Mouse (Mus musculus) kidney, embryonic 14.5 days (tissue): ENCODE data around the gene Olfr1090. TPM values are rescaled to one million over a fixed set of nuclear protein-coding genes. Genes with fewer than 3 reads are reported as not detected.

Source experiments
- ATAC-seq: fragments of 200-750 bp; cut with Nextera tagmentation; 2 replicates; pipeline ENCODE4 v1.8.0; 2017; ENCODE audit warnings: moderate number of reproducible peaks, mild to moderate bottlenecking, moderate TSS enrichment, moderate library complexity; ENCODE audit not compliant: low FRiP score, low TSS enrichment
- H3K27ac ChIP-seq: fragments of 300-500 bp; sonication (generic); 2 replicates; pipeline ENCODE4 v1.5.1; 2014; ENCODE audit warnings: low read depth, mild to moderate bottlenecking, low read length, moderate library complexity, mixed read lengths
- H3K27me3 ChIP-seq: fragments of 300-500 bp; sonication (generic); 2 replicates; pipeline ENCODE4 v1.6.1; 2014; ENCODE audit warnings: mild to moderate bottlenecking, low read length; ENCODE audit not compliant: control insufficient read depth, insufficient read depth
- H3K36me3 ChIP-seq: fragments of 300-500 bp; sonication (generic); 2 replicates; pipeline ENCODE4 v1.6.1; 2014; ENCODE audit warnings: low read length, mixed read lengths; ENCODE audit not compliant: control insufficient read depth, insufficient read depth
- H3K4me1 ChIP-seq: fragments of 300-500 bp; sonication (generic); 2 replicates; pipeline ENCODE4 v1.6.1; 2014; ENCODE audit warnings: low read length, mixed read lengths; ENCODE audit not compliant: control insufficient read depth, insufficient read depth
- H3K4me2 ChIP-seq: fragments of 300-500 bp; sonication (generic); replicated peaks from 2 replicates; pipeline ENCODE4 v1.6.1; 2014; ENCODE audit warnings: low read depth, mild to moderate bottlenecking, low read length
- H3K4me3 ChIP-seq: fragments of 300-500 bp; sonication (generic); 2 replicates; pipeline ENCODE4 v1.5.1; 2014; ENCODE audit warnings: mild to moderate bottlenecking, low read length
- H3K9ac ChIP-seq: fragments of 300-500 bp; sonication (generic); 2 replicates; pipeline ENCODE4 v1.6.1; 2014; ENCODE audit warnings: low read depth, mild to moderate bottlenecking, low read length, moderate library complexity
- H3K9me3 ChIP-seq: fragments of 300-500 bp; sonication (generic); 2 replicates; pipeline ENCODE4 v1.6.1; 2016; ENCODE audit warnings: low read length; ENCODE audit not compliant: control insufficient read depth
- WGBS: fragments of 180-500 bp; shearing (Covaris S2); extraction: QIAGEN DNeasy Blood & Tissue Kit; methylation state at CpG from one replicate; pipeline ENCODE4 v1.1.7; 2014; 5-methylcytosine and 5-hydroxymethylcytosine counted together
- polyA plus RNA-seq: library from polyadenylated mRNA; unstranded; fragments of >200 nt; fragmentation: Nextera tagmentation; extraction: Ambion mirVana; gene quantifications from 2 replicates; pipeline ENCODE4 v1.2.1, GENCODE M21; 2014

Olfr1090 gene
- not detected in 2 replicates for polyA plus RNA-seq

- no peaks in the 10 kb centered on the region for H3K9me3 ChIP-seq
- H3K36me3 ChIP-seq: no peaks in the 10 kb centered on the region
- no peak within 1 kb of the TSS for H3K4me3 ChIP-seq
- H3K4me1 ChIP-seq: no peaks in the 10 kb centered on the region
- WGBS: 92% methylated on average over 1 of the region's 1 CpGs
- no peak within 1 kb of the TSS for H3K4me2 ChIP-seq
- no peak for ATAC-seq
- no peak within 1 kb of the TSS for H3K27ac ChIP-seq
- H3K9ac ChIP-seq: no peak within 1 kb of the TSS
- no peaks in the 10 kb centered on the region for H3K27me3 ChIP-seq
Observed at GRCm38 (mm10) chr2:86758893-86759292, at the start of gene Olfr1090. Olfr1090 (minus strand) TSS chr2:86758993.

DNA sequence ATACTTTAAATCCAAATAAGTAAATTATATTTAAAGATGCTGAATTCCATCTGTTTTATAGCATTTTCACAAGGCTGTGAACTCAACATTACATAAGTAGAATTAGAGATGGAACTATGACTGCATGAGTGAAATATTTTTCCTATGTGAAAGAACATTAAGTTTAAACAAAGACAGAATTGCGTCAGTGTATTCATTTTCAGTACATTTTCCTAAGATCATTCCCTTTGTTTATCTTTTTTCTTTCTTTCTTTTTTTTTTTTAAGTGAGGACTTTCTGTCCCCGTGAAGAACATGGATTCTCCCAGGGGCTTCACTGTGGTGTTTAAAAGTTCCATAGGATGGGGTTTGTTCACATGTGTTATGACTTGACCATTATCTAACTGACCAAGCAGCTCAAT lies 23.4 kb upstream of the Olfr1090 start, which contains the start of gene Olfr1093:
TSS of gene Olfr1093 (plus strand) at position 301 of the 400 bp plus-strand sequence.
- no peaks in the 10 kb centered on the region for H3K4me1 ChIP-seq
- no peaks in the 10 kb centered on the region for H3K36me3 ChIP-seq
- H3K9me3 ChIP-seq: no peaks in the 10 kb centered on the region
- H3K27me3 ChIP-seq: no peaks in the 10 kb centered on the region
- no peak within 1 kb of the TSS for H3K9ac ChIP-seq
- WGBS: 82% methylated on average over 2 of the region's 2 CpGs
- no peak within 1 kb of the TSS for H3K4me2 ChIP-seq
- H3K4me3 ChIP-seq: no peak within 1 kb of the TSS
- H3K27ac ChIP-seq: no peak within 1 kb of the TSS
- no peak for ATAC-seq

DNA sequence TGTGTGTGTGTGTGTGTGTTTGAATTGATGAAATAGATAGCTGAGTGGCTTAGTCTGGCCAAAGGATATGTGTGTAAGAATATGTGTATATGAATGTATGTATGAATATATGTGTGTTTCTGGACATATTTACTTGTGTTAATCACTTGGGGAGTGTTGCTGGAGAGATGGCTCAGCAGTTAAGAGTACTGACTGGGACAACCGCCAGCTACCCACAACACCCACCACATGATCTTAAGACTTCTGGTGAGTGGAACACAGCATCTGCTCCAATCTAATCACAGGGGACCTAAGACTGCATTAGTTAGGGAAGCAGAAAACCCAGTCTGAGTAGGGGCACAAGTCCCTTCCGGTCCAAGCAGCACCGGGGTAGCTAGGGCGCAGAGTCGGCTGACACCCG lies 2.3 kb upstream of the Olfr1090 start:
- Histone ChIP-seq H3K9ac (no peak overlapping the region), H3K4me2 (no peak overlapping the region), H3K4me1 (no peaks in the 10 kb centered on the region), H3K27ac (no peak overlapping the region), H3K9me3 (no peaks in the 10 kb centered on the region), H3K4me3 (no peak overlapping the region), H3K27me3 (no peaks in the 10 kb centered on the region), H3K36me3 (no peaks in the 10 kb centered on the region)
- ATAC-seq: no peak
- 94% methylated on average over 6 of the region's 6 CpGs for WGBS

- H3K4me3 ChIP-seq: no peak within 1 kb of the TSS
- no peak within 1 kb of the TSS for H3K9ac ChIP-seq
- H3K27ac ChIP-seq: no peak within 1 kb of the TSS
- no peaks in the 10 kb centered on the region for H3K9me3 ChIP-seq
- no peak within 1 kb of the TSS for H3K4me2 ChIP-seq
- ATAC-seq: no peak
- no peaks in the 10 kb centered on the region for H3K27me3 ChIP-seq
- no peaks in the 10 kb centered on the region for H3K36me3 ChIP-seq
- no peaks in the 10 kb centered on the region for H3K4me1 ChIP-seq
Observed at GRCm38 (mm10) chr2:86733601-86734000, 25.2 kb downstream of the Olfr1090 start, which contains the start of gene Olfr1089. Olfr1089 (minus strand) TSS chr2:86733701.

Other genes with a start within 250 kb of the Olfr1090 start
- not detected in 2 replicates for gene Olfr1079, start 216.5 kb downstream of the Olfr1090 start, polyA plus RNA-seq
- gene Olfr1080, start 200.8 kb downstream of the Olfr1090 start, polyA plus RNA-seq: not detected in 2 replicates
- not detected in 2 replicates for gene Olfr1082, start 160.0 kb downstream of the Olfr1090 start, polyA plus RNA-seq
- gene Olfr1084, start 119.3 kb downstream of the Olfr1090 start, polyA plus RNA-seq: not detected in 2 replicates
- gene Olfr1085, start 97.0 kb downstream of the Olfr1090 start, polyA plus RNA-seq: not detected in 2 replicates
- not detected in 2 replicates for gene Olfr1086, start 78.9 kb downstream of the Olfr1090 start, polyA plus RNA-seq
- not detected in 2 replicates for gene Olfr1087, start 60.6 kb downstream of the Olfr1090 start, polyA plus RNA-seq
- not detected in 2 replicates for gene Olfr1089, start 25.3 kb downstream of the Olfr1090 start, polyA plus RNA-seq
- gene Olfr1093, start 23.5 kb upstream of the Olfr1090 start, polyA plus RNA-seq: not detected in 2 replicates
- gene Olfr141, start 51.0 kb upstream of the Olfr1090 start, polyA plus RNA-seq: not detected in 2 replicates
- not detected in 2 replicates for gene Olfr1094, start 65.7 kb upstream of the Olfr1090 start, polyA plus RNA-seq
- not detected in 2 replicates for gene Olfr1095, start 92.7 kb upstream of the Olfr1090 start, polyA plus RNA-seq
- gene Gm13723, start 115.8 kb upstream of the Olfr1090 start, polyA plus RNA-seq: not detected in 2 replicates
- not detected in 2 replicates for gene Olfr1097, start 133.2 kb upstream of the Olfr1090 start, polyA plus RNA-seq
- gene Olfr1098, start 165.6 kb upstream of the Olfr1090 start, polyA plus RNA-seq: not detected in 2 replicates
- not detected in 2 replicates for gene Olfr1099, start 201.7 kb upstream of the Olfr1090 start, polyA plus RNA-seq
- not detected in 2 replicates for gene Olfr1100, start 221.0 kb upstream of the Olfr1090 start, polyA plus RNA-seq
- gene Olfr1101, start 232.2 kb upstream of the Olfr1090 start, polyA plus RNA-seq: not detected in 2 replicates
- not detected in 2 replicates for gene Olfr1102, start 239.4 kb upstream of the Olfr1090 start, polyA plus RNA-seq